Mouse (Mus musculus) bone marrow macrophage, adult 2 months (primary cell): ENCODE measurements at regions not wholly inside any gene's neighbourhood (a gene's known extent, or its start where the extent isn't known, plus 50 kb on each side); places are given as distances from the start of the nearest gene placed in this dataset.

ENCODE experiments used
- H3K27ac ChIP-seq: 2 replicates; pipeline ENCODE4 v1.5.1; 2012; ENCODE audit warnings: low read depth, low read length; ENCODE audit not compliant: insufficient read depth
- H3K4me1 ChIP-seq: 2 replicates; pipeline ENCODE4 v1.6.1; 2012; ENCODE audit warnings: low read length; ENCODE audit not compliant: control insufficient read depth, insufficient read depth
- H3K4me3 ChIP-seq: 2 replicates; pipeline ENCODE4 v1.5.1; 2012; ENCODE audit warnings: mild to moderate bottlenecking, low read length, moderate library complexity; ENCODE audit not compliant: insufficient read depth
- CTCF ChIP-seq: IDR thresholded peaks from 2 replicates; pipeline ENCODE4 v1.5.1; 2012; ENCODE audit warnings: low read depth, mild to moderate bottlenecking, low read length, moderate library complexity
- POLR2A ChIP-seq: IDR thresholded peaks from 2 replicates; pipeline ENCODE4 v1.6.1; 2012; ENCODE audit warnings: mild to moderate bottlenecking, low read depth, low read length, borderline replicate concordance

DNA sequence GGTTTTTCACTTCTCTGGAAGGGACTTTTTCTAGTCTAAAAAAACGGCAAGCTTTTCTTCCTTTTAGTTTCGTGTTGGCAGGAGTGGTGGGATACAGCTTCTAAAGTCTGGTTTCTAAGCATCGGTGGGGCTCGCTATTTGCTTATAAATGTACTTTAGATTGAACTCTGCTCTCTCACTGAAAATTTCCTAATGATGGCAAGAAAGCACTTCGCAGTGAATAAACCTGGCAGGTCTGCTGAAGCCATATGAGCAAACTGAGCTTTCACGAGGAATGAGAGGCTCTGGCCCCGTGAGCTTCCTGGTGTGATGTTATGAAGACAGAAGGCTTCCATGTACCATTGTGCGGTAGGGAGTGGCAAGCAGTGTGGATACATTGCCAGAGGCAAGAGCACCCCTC, 380.0 kb upstream of the Smim15 start:
- Histone ChIP-seq H3K4me1 (no peaks in the 10 kb centered on the region), H3K27ac (no peak overlapping the region), H3K4me3 (no peak overlapping the region)
- TF ChIP-seq CTCF = no peak
- TF ChIP-seq POLR2A = no peak

DNA sequence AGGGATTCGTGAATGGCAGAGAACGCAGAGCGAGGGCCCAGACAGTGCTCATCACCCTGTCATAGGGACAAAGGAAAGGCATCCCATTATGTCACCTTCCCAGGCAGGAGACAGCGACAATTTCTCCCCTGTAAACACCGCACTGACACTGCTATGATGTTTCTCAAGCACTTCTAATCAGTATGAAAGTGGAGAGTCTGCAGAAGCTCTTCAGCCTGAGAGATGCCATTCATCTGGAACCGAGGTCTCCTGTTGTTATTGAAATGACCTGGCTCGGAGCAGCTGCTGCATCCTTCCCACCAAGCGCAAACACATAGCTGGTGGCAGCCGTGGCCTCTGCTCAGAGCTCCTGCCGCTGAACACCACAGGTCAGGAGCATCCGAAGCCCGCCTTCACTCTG, 380.5 kb upstream of the Smim15 start:
- H3K27ac ChIP-seq = no peak overlapping the region
- TF ChIP-seq CTCF (no peak), POLR2A (no peak)
- no peaks in the 10 kb centered on the region for H3K4me1 ChIP-seq
- no peak overlapping the region for H3K4me3 ChIP-seq

DNA sequence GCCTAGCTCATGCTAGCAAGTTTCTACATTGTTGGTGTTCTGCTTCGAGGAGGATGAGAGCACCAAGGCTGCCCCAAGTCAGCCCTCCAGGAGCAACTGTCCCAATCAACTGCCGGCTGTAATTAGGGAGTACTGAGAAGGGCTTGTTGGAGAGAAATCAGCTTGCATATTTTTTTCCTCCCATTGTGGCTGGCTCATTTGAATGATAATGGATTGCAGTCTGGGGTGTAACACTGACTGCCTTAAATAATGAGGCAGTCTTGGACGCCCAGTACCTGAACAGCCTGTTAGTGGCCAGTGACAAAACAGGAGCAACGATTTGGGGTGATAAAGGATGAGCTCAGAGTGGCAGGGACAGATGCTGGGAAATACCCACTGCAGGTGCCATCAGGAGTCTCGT, 382.8 kb upstream of the Smim15 start:
- TF ChIP-seq POLR2A (no peak), CTCF (no peak)
- H3K4me1 ChIP-seq = no peaks in the 10 kb centered on the region
- H3K27ac ChIP-seq = no peak overlapping the region
- H3K4me3 ChIP-seq = no peak overlapping the region

DNA sequence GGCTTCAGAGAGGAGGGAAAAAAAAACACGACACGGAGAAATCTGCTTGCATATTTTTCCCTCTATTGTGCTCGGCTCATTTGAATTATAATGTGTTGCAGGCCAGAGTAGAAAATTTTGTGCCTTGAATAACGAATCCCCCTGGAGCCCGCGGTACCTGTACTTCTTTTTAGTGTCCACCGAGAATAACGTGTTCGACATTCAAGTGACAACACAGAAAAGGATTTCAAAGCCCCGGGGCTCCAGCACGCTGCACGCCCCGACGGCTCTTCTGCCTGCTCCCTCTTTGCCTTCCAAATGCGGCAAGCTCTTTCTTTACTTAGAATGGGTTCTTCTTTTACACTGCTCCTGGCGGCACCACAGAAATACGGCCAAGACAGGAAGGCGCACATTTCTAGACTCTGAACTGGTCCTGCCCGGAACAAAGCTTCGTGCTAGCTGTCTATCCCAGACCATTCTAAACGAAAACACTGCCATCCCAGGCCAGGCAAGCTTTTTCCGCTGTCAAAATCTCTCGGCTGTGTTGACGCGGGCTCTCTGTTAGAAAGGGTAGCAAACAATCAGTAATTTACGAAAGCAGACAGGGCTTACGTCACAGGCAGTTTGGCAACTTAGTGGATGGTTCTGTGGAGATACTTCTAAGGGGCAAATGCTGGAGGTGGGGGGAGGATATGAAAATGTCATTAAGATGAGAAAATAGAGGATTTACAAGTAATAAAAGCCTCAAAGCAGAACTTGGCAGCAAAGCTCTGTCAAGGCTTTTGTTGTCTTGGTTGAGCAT, 398.2 kb upstream of the Smim15 start:
- H3K4me1 ChIP-seq = peaks cover 3% of the 10 kb centered on the region
- TF ChIP-seq CTCF (no peak), POLR2A (no peak)
- peak overlapping the region; percentile 53 for H3K4me3 ChIP-seq
- no peak overlapping the region for H3K27ac ChIP-seq

DNA sequence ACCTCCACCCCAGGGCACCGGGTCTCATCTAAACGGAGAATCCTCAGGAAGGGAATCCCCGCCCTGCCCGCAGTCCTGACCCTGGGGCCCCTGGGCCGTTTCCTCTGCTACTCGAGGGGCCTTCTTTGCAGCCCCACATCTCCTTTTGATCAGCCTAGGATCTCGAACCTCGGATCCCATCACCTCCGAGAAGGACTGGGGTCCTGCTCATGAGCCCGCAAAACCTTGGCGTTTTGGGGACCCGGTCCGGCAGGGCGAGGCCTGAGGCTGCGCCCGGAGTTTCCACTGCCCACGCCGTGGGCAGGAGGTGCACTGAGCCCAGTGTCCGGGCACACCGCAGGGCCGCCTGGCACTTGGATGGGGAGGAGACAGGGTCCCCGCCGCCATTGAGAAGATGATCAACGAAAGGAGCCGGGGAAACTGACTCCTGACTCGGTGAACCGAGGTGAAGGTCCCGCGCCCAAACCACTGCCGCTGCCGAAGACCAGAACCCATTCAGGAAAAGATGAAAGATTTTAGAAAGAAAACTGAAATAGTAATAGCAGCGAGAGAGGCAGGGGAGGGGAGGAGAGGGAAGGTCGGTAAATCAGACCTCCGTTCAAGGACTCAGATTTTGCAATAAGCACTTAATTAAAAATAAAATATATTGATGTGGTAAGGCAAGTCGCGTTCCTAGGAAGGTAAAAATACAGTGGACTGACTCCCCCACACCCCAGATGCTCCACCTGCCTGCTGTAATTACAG, 399.0 kb upstream of the Smim15 start:
- peaks cover 5% of the 10 kb centered on the region for H3K4me1 ChIP-seq
- TF ChIP-seq CTCF (no peak), POLR2A (no peak)
- H3K4me3 ChIP-seq = peak overlapping the region; percentile 53
- H3K27ac ChIP-seq = no peak overlapping the region

DNA sequence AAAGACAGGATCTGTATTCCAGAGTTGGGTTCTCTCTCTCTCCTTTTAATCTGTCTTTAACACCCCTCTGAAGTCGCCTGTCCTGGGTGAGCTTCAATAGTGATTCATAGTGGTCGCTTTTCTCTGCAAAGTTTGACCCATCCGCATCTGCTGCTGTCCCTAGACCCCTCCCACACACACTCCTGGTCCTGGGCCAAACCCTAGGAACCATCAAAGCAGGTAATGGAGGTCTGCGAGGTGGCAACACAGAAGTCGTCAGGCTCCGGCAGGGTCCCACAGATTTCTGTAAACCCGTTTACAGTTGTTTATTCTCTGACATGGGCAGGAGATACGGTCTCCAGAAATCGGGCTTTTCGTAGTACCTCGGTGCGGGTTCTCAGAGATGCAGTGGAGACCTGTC, 399.5 kb upstream of the Smim15 start:
- TF ChIP-seq CTCF = no peak
- TF ChIP-seq POLR2A = no peak
- H3K4me3 ChIP-seq = no peak overlapping the region
- H3K27ac ChIP-seq = no peak overlapping the region
- H3K4me1 ChIP-seq = peaks cover 8% of the 10 kb centered on the region

DNA sequence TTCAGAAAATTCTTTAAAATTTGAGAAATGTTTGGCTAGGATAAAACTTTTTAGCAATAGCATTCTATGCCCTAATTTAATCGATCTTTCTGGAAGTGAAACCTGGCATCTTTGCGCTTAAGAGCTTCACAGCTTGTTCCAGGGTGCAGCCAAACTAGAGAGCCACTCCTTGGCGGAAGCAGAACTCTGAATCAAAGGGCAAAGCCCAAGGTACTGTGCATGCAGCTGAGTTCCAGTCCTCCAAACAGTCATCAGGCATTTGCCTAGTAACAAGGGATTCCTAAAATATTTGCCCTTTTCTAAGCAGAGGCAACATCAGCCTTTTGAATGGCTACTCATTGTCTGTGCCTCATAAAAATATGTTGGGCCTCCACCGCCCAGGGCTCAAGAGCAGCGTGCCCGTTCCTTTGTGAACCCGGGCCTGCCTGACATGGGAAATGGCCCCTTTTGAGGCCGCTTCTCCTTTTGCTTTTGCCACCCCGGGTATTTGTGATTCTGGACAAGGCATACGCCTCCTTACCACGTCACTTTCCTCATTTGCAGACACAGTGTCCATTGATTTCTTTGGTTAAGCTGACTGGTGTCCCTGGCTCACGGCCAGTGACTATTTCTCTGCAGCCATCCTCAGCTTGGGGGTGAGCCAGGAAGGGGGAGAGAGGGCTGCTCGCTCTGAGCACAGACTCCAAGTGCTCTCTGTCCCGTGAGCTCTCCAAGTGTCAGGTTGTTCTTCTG, 402.2 kb upstream of the Smim15 start:
- TF ChIP-seq POLR2A (no peak), CTCF (no peak)
- no peak overlapping the region for H3K4me3 ChIP-seq
- H3K4me1 ChIP-seq = peaks cover 8% of the 10 kb centered on the region
- no peak overlapping the region for H3K27ac ChIP-seq

DNA sequence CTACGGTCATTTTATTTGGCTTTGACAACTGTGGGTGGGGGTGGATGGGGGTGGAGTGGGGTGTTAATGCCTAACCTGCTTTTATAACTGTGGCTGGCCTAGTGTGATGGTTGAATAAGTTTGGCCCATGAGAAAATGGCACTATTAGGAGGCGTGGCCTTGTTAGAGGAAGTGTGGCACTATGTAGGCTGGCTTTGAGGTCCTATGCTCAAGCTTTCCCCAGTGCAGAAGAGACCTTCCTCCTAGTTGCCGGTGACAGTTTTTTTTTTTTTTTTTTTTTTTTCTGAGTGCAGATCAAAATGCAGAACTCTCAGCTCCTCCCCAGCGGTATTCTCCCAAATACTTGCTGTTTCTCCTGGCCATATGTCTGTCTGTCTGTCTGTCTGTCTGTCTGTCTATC, 404.6 kb upstream of the Smim15 start:
- TF ChIP-seq POLR2A (no peak), CTCF (no peak)
- Histone ChIP-seq H3K4me1 (peaks cover 8% of the 10 kb centered on the region; the same call in 1 of the 2 replicates), H3K4me3 (no peak overlapping the region), H3K27ac (no peak overlapping the region)

DNA sequence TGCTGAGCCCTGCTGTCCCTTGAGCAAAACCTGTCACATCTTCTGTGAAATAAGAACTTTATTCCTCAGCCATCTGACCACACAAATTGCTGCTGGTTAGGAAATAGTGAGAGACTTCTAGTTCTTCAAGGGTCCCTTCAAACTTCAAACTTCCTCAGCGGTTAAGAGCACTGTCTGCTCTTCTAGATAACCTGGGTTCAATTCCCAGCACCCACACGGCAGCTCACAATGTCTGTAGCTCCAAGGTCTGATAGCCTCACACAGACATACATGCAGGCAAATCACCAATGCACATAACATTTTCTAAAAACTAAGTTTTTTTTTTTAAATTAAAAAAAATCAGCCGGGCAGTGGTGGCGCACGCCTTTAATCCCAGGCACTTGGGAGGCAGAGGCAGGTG, 407.0 kb upstream of the Smim15 start:
- TF ChIP-seq POLR2A = no peak
- Histone ChIP-seq H3K4me3 (no peak overlapping the region), H3K4me1 (peaks cover 8% of the 10 kb centered on the region; the same call in 1 of the 2 replicates), H3K27ac (no peak overlapping the region)

DNA sequence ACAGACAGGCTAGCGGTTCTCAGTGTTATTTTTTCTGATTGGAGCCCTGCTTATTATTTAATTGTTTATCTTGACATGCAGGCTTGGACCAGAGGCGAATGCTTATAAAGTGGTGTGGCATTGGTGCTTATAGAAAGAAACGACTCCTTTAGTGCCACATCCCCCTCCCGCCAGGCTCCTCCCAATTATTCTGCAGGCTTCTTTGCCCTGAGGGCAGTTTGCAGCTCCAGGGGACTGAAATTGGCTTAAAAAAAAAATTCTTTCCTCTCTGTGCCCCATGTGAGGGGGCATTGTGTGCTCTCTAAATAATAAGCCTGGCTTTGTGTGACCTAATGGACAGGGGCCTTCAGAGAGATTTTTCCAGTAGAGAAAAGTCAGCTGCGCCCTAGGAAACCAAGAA, 409.1 kb upstream of the Smim15 start:
- TF ChIP-seq POLR2A (no peak), CTCF (no peak)
- no peak overlapping the region for H3K27ac ChIP-seq
- no peak overlapping the region for H3K4me3 ChIP-seq
- H3K4me1 ChIP-seq = peaks cover 5% of the 10 kb centered on the region; the same call in 1 of the 2 replicates
